Mouse (Mus musculus): ENCODE measurements at regions not wholly inside any gene's neighbourhood (a gene's known extent, or its start where the extent isn't known, plus 50 kb on each side); places are given as distances from the start of the nearest gene placed in this dataset.
"Not testable (repeated sequence)": the region's sequence is repeated elsewhere in the genome, so short reads cannot be mapped to it uniquely, and the experiment has no call there.

DNA sequence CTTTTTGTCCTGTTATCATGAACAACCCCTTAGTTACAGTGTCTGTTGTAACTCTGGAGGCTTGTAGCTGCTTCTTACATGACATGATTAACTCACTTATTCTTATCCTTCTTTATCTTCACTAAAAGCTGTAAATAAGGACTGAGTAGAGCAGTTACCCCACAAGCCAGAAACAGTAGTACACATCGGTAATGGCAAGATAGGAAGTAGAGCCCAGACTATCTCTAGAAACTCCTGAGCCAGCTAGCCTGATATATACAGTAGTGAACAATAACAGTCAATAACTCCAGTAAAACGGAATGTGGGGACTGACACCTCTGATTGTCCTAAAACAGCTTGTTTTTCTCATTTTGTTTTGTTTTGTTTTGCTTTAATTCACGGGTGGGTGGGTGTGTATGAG, 80.9 kb upstream of the Adss start:
- peak; percentile 24; the same call in 1 of the 2 replicates for TF ChIP-seq EP300 (IDR thresholded peaks at IDR 0.05; ENCODE audit: low read depth)
- H3K36me3 ChIP-seq (replicated peaks; ENCODE audit: control insufficient read depth, insufficient read depth, low read depth); H3K27me3 ChIP-seq (ENCODE audit: control insufficient read depth, insufficient read depth, low read length); H3K9me3 ChIP-seq (ENCODE audit: control insufficient read depth, low read length); H3K4me1 ChIP-seq (replicated peaks; ENCODE audit: control insufficient read depth in 2 of 2, insufficient read depth in 2 of 2, low read length in 1 of 2); H3K4me3 ChIP-seq (ENCODE audit: insufficient read depth in 1 of 2, low read depth in 2 of 2, low read length in 2 of 2); H3K27ac ChIP-seq; DNase-seq (ENCODE audit: low read depth in 3 of 3, low spot score in 3 of 3); H3K4me2 ChIP-seq (ENCODE audit: low read depth); H3K9ac ChIP-seq (replicated peaks): not testable (repeated sequence)
- WGBS (ENCODE audit: insufficient replicate concordance) = 40% methylated on average over 3 of the region's 3 CpGs
- peak; percentile 76 for ATAC-seq (ENCODE audit: insufficient read depth)

DNA sequence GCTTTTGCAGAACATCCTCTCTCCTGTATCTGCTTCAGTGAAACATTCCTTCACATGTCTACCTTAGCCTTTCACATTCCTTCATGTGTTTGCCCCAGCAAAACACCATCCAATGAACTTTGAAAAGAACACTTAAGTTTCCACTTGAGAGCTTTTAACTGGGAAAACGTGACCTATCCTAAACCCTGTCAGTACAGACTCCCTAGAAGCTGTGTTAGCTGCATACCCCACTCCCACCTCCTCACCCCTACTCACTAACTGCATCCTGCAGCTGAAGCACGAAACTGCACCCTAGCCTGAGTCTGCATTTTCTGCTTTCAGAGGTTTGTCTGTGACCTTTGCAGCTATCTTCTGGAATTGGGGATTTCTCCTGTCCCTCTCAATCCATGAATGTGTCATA, 81.7 kb upstream of the Catspere2 start:
- no peaks in the 10 kb centered on the region for H3K36me3 ChIP-seq (replicated peaks; ENCODE audit: control insufficient read depth, insufficient read depth, low read depth)
- WGBS (ENCODE audit: insufficient replicate concordance) = 23% methylated on average over 2 of the region's 2 CpGs

DNA sequence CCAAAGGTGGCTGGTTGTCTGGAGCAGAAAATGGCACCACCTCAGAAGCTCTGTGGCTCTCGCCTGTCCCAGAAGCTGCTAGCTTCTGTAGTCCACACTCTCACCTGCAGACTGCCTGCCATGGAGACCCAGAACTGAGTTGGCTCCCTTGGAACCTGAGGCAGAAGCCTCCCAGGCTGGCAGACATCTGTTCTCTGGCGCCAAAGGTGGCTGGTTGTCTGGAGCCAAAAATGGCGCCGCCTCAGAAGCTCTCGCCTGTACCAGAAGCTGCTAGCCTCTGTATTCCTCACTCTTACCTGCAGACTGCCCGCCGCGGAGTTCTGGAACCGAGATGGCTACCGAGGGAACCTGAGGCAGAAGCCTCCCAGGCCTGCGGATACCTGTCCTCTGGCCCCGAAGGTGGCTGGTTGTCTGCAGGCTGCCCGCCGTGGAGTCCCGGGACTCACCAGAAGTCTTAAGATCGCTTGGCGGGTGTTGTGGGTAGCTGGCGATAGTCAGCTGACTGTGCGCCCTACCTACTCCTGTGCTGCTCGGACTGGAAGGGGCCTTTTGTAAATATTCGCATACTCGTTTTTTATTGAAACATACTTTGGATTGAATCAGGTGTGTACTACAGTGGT, 54.7 kb upstream of the Catspere2 start:
- not testable (repeated sequence) for H3K27me3 ChIP-seq (ENCODE audit: control insufficient read depth, insufficient read depth, low read length); H3K27ac ChIP-seq; ATAC-seq (ENCODE audit: insufficient read depth); H3K9me3 ChIP-seq (ENCODE audit: control insufficient read depth, low read length); H3K4me1 ChIP-seq (replicated peaks; ENCODE audit: control insufficient read depth in 2 of 2, insufficient read depth in 2 of 2, low read length in 1 of 2); H3K4me2 ChIP-seq (ENCODE audit: low read depth); DNase-seq (ENCODE audit: low read depth in 3 of 3, low spot score in 3 of 3); H3K9ac ChIP-seq (replicated peaks); H3K4me3 ChIP-seq (ENCODE audit: insufficient read depth in 1 of 2, low read depth in 2 of 2, low read length in 2 of 2); H3K36me3 ChIP-seq (replicated peaks; ENCODE audit: control insufficient read depth, insufficient read depth, low read depth)
- 76% methylated on average over 21 of the region's 22 CpGs for WGBS (ENCODE audit: insufficient replicate concordance)

More for the DNA sequence above, 81.7 kb upstream of the Catspere2 start:
- ATAC-seq (ENCODE audit: insufficient read depth) (no peak), DNase-seq (ENCODE audit: low read depth in 3 of 3, low spot score in 3 of 3) (no peak)
- TF ChIP-seq CTCF (IDR thresholded peaks at IDR 0.05; ENCODE audit: low read depth) (no peak), EP300 (IDR thresholded peaks at IDR 0.05; ENCODE audit: low read depth) (no peak)
- Histone ChIP-seq H3K4me1 (replicated peaks; ENCODE audit: control insufficient read depth in 2 of 2, insufficient read depth in 2 of 2, low read length in 1 of 2) (no peaks in the 10 kb centered on the region), H3K4me3 (ENCODE audit: insufficient read depth in 1 of 2, low read depth in 2 of 2, low read length in 2 of 2) (no peak overlapping the region), H3K9me3 (ENCODE audit: control insufficient read depth, low read length) (no peaks in the 10 kb centered on the region), H3K4me2 (ENCODE audit: low read depth) (no peak overlapping the region), H3K9ac (replicated peaks) (no peak overlapping the region), H3K27ac (no peak overlapping the region), H3K27me3 (ENCODE audit: control insufficient read depth, insufficient read depth, low read length) (no peaks in the 10 kb centered on the region)
